Mouse (Mus musculus): ENCODE results near the gene Nfx1. TPM values are rescaled to one million over a fixed set of nuclear protein-coding genes. Genes with fewer than 3 reads are reported as not detected.

Nfx1 gene
- polyA plus RNA-seq, 1 experiment from 2014 or later = 94.7 TPM

DNA sequence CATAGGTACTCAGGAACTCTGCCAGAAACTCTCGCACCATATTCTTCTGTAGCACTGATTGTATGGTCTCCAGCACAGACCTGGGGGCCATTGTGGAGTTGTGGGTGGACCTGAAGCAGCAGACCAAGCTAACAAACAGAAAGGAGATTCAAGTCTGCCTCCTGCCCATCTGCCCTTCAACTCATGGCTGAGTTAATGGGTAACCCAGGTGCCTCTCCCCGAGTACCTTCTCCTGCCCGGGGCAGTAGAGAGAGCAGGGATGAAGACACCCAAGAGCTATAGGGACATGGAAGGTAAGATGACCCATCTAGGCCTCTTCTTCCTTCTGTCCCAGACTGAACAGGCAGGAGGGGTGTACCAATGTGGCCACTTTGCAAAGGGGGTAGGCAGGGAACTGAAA, 74.6 kb downstream of the Nfx1 start:
- Histone ChIP-seq H3K27me3 (replicated peaks; ENCODE audit: control insufficient read depth, insufficient read depth, low read length) (no peaks in the 10 kb centered on the region), H3K9ac (ENCODE audit: low read length) (no peak overlapping the region), H3K4me1 (replicated peaks; ENCODE audit: control insufficient read depth, insufficient read depth, low read length) (no peaks in the 10 kb centered on the region), H3K27ac (ENCODE audit: low read depth) (no peak overlapping the region), H3K4me3 (ENCODE audit: low read depth, low read length) (no peak overlapping the region), H3K9me3 (ENCODE audit: control insufficient read depth, low read length) (no peaks in the 10 kb centered on the region), H3K4me2 (ENCODE audit: low read length) (no peak overlapping the region), H3K36me3 (ENCODE audit: control insufficient read depth, insufficient read depth, low read length) (no peaks in the 10 kb centered on the region)
- DNase-seq (ENCODE audit: low spot score) (no peak), ATAC-seq (replicated peaks; ENCODE audit: low FRiP score, low TSS enrichment, low read depth) (peak; percentile 45; the same call in 1 of the 2 replicates)
- 78% methylated on average over 3 of the region's 3 CpGs for WGBS

DNA sequence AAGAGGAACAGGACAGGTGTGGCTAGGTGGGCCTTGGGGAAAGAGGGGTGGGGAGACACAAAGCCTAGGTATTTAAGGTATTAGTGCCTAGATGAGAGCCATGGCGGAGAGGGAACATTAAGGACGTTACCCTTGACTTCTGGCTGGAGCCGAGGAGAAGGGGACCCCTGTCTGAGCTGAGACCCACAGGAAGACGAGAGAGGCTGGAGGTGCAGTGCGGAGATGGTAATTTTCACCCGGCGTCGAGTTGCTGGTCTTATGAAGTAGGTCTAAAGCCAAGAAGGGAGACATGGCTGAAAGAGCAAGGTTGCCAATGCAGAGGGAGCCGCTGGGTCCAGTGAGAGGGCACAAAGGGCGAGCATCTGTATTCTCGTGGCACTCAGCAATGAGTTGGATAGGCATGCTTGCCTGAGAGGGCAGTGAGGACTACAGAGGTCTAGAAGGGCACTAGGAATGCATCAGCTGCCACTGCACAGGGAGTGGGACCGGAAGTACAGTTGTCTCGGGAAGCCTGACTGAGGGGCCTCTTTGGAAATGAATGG, 75.6 kb downstream of the Nfx1 start:
- H3K4me2 ChIP-seq (ENCODE audit: low read length) = no peak overlapping the region
- H3K27me3 ChIP-seq (replicated peaks; ENCODE audit: control insufficient read depth, insufficient read depth, low read length) = no peaks in the 10 kb centered on the region
- no peak overlapping the region for H3K9ac ChIP-seq (ENCODE audit: low read length)
- DNase-seq (ENCODE audit: low spot score) (no peak), ATAC-seq (replicated peaks; ENCODE audit: low FRiP score, low TSS enrichment, low read depth) (no peak)
- H3K4me3 ChIP-seq (ENCODE audit: low read depth, low read length) = no peak overlapping the region
- H3K27ac ChIP-seq (ENCODE audit: low read depth) = no peak overlapping the region
- WGBS = 83% methylated on average over 13 of the region's 13 CpGs
- H3K9me3 ChIP-seq (ENCODE audit: control insufficient read depth, low read length) = no peaks in the 10 kb centered on the region
- no peaks in the 10 kb centered on the region for H3K36me3 ChIP-seq (ENCODE audit: control insufficient read depth, insufficient read depth, low read length)
- no peaks in the 10 kb centered on the region for H3K4me1 ChIP-seq (replicated peaks; ENCODE audit: control insufficient read depth, insufficient read depth, low read length)

DNA sequence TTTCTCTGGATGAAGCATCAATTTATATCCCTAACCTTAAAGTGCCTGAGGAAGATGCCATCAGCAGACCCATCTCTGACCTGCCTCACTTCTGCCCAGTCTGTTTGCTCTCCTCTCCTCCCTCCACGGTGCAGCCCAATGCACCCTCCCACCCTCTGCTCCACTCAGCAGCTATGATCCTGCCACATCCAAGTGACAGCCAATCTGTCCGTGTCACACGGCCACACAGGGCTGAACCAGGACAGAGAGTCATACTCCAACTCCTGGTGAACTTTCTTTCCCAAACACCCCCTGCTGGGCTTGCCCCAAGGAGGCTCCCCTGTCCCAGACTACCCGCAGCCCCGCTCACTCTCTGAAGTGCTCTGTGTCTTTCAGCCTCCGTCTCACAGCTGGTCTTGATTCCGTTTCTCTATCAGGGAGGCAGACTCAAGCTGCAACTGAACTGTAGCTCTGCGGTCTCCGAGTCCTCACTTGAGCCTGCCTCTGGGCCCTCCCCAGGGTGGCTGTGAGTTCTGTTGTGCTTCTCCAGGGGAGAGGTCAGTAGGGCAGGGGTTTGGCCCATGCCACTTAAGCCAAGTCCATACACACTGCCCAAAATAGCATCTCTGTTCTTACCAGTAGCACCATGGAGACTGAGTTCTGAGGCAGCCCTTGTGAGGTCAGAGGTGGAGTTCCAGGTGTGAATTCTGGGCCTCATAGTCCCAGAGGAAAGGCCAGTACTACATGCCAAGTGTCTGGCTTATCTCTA, 77.0 kb downstream of the Nfx1 start, which contains the start of gene Aqp7:
Gene Aqp7, minus strand, starts transcription at position 616 of the 748 bp plus-strand sequence.
- H3K36me3 ChIP-seq (ENCODE audit: control insufficient read depth, insufficient read depth, low read length) = no peaks in the 10 kb centered on the region
- 39% methylated on average over 9 of the region's 9 CpGs for WGBS
- no peak within 1 kb of the TSS for H3K4me3 ChIP-seq (ENCODE audit: low read depth, low read length)
- H3K27ac ChIP-seq (ENCODE audit: low read depth) = no peak within 1 kb of the TSS
- no peaks in the 10 kb centered on the region for H3K9me3 ChIP-seq (ENCODE audit: control insufficient read depth, low read length)
- H3K4me2 ChIP-seq (ENCODE audit: low read length) = no peak within 1 kb of the TSS
- no peaks in the 10 kb centered on the region for H3K27me3 ChIP-seq (replicated peaks; ENCODE audit: control insufficient read depth, insufficient read depth, low read length)
- DNase-seq (ENCODE audit: low spot score) = no peak
- no peak for ATAC-seq (replicated peaks; ENCODE audit: low FRiP score, low TSS enrichment, low read depth)
- H3K9ac ChIP-seq (ENCODE audit: low read length) = no peak within 1 kb of the TSS
- H3K4me1 ChIP-seq (replicated peaks; ENCODE audit: control insufficient read depth, insufficient read depth, low read length) = no peaks in the 10 kb centered on the region

DNA sequence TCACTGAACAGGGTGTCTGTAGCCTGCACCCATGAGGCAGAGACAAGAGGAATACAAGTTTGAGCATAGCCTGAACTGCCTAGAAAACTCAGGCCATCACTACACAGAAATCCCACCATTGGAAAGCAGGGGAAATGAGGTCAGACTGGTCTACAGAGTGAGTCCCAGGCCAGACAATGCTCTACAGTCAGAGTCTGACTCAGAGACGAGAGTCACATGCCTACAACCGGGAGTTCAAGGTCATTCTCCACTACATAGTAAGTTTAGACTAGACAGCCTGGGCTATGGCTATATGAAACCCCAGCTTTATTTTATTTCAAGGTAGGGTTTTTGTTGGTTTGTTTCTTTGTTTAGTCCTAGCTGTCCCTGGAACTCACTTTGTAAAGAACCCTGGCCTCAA, 78.2 kb downstream of the Nfx1 start:
- Histone ChIP-seq H3K9me3 (ENCODE audit: control insufficient read depth, low read length) (no peaks in the 10 kb centered on the region), H3K27me3 (replicated peaks; ENCODE audit: control insufficient read depth, insufficient read depth, low read length) (no peaks in the 10 kb centered on the region), H3K4me2 (ENCODE audit: low read length) (no peak overlapping the region), H3K4me3 (ENCODE audit: low read depth, low read length) (no peak overlapping the region), H3K4me1 (replicated peaks; ENCODE audit: control insufficient read depth, insufficient read depth, low read length) (no peaks in the 10 kb centered on the region), H3K9ac (ENCODE audit: low read length) (no peak overlapping the region), H3K27ac (ENCODE audit: low read depth) (no peak overlapping the region), H3K36me3 (ENCODE audit: control insufficient read depth, insufficient read depth, low read length) (no peaks in the 10 kb centered on the region)
- 67% methylated on average over 2 of the region's 2 CpGs for WGBS
- no peak for ATAC-seq (replicated peaks; ENCODE audit: low FRiP score, low TSS enrichment, low read depth)
- DNase-seq (ENCODE audit: low spot score) = no peak

DNA sequence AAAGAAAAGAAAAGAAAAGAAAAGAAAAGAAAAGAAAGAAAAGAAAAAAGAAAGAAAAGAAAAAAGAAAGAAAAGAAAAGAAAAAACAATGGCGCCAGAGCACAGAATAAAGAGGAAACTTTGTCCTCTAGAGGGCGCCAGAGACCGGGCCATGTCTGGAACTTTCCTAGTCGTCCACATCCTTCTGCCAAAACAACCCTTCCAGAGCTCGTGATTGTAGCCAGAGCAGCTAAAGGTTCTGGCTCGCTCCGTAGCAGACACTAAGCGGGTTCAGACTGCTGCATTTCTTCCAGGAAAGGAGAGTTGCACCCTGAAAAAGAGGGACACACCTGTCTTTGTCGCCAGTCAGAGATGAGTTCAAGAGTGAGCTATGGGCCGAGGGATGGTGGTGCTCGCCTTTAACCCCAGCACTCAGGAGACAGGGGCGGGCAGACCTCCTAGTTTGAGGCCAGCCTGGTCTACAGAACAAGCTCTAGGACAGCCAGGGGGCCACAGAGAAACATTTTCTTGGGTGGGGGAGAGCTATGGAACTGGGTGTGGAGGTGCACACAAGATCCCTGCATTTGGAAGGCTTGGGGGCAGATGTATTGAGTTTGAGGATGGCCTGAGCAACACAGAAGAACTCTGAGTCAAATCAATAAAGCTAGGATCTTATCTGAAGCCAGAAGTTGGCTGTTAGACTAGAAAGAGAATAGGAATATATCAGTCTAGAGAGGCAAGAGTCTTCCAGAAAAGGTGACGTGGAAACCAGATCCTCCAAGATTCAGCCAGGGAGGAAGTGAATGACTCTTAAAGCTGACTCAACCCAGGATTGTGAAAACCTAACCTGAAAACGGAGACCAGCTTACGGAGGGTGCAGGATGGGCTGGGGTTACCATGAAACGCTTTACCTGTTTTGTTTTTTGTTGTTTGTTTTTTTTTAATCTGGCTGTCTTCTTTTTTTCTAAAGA, 80.3 kb downstream of the Nfx1 start:
- ATAC-seq (replicated peaks; ENCODE audit: low FRiP score, low TSS enrichment, low read depth) = peak; percentile 22
- H3K36me3 ChIP-seq (ENCODE audit: control insufficient read depth, insufficient read depth, low read length) = no peaks in the 10 kb centered on the region
- no peak overlapping the region for H3K4me3 ChIP-seq (ENCODE audit: low read depth, low read length)
- peak; percentile 94 for DNase-seq (ENCODE audit: low spot score)
- no peaks in the 10 kb centered on the region for H3K27me3 ChIP-seq (replicated peaks; ENCODE audit: control insufficient read depth, insufficient read depth, low read length)
- H3K4me2 ChIP-seq (ENCODE audit: low read length) = 0 out of 2 replicates have a peak overlapping the region, but pooled peaks have one; percentile 8
- WGBS = 35% methylated on average over 16 of the region's 16 CpGs
- no peaks in the 10 kb centered on the region for H3K4me1 ChIP-seq (replicated peaks; ENCODE audit: control insufficient read depth, insufficient read depth, low read length)
- H3K9ac ChIP-seq (ENCODE audit: low read length) = no peak overlapping the region
- H3K27ac ChIP-seq (ENCODE audit: low read depth) = no peak overlapping the region
- no peaks in the 10 kb centered on the region for H3K9me3 ChIP-seq (ENCODE audit: control insufficient read depth, low read length)

DNA sequence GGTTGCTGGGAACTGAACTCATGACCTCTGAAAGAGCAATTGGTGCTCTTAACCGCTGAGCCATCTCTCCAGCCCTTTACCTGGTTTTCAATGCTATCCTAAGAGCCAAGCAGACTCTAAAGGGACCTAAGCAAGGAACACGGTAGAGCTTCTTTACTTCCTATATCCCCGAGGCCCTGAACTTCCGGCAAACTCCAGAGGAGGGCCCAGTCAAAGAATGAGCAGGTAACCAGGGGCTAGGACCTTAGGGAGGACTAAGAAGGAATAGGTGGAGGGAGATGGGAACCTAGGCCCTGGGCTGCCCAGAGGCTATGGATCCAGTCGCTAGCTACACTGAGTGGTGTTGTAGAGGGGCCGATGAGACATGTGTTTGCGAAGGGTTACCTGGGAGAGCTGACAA, 81.1 kb downstream of the Nfx1 start:
- DNase-seq (ENCODE audit: low spot score) = no peak
- H3K4me2 ChIP-seq (ENCODE audit: low read length) = no peak overlapping the region

DNA sequence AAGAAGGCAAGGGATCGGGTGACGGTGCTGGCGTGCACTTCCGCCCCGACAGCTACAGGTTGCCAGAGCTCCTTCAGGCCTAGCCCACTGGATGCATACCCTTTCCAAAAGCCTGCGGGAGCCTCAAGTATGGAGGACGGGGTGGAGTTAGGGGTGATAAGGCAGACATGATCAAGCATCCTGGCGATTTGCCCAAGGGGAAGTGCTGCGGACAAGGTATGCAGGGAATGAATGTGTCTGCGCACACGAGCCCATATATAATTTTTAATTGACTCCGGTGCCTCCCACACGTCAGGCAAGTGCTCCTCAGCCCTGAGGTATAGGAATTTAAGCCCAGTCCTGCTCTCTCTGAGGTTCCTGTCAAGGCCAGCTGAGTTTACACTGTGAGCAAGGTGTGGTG, 84.4 kb downstream of the Nfx1 start:
- no peaks in the 10 kb centered on the region for H3K4me1 ChIP-seq (replicated peaks; ENCODE audit: control insufficient read depth, insufficient read depth, low read length)
- H3K36me3 ChIP-seq (ENCODE audit: control insufficient read depth, insufficient read depth, low read length) = no peaks in the 10 kb centered on the region
- H3K4me2 ChIP-seq (ENCODE audit: low read length) = peak overlapping the region; percentile 12; the same call in 1 of the 2 replicates
- peak; percentile 55 for DNase-seq (ENCODE audit: low spot score)
- H3K9me3 ChIP-seq (ENCODE audit: control insufficient read depth, low read length) = no peaks in the 10 kb centered on the region
- peak; percentile 57 for ATAC-seq (replicated peaks; ENCODE audit: low FRiP score, low TSS enrichment, low read depth)
- H3K27ac ChIP-seq (ENCODE audit: low read depth) = no peak overlapping the region
- H3K4me3 ChIP-seq (ENCODE audit: low read depth, low read length) = no peak overlapping the region
- H3K9ac ChIP-seq (ENCODE audit: low read length) = no peak overlapping the region
- H3K27me3 ChIP-seq (replicated peaks; ENCODE audit: control insufficient read depth, insufficient read depth, low read length) = no peaks in the 10 kb centered on the region
- 48% methylated on average over 13 of the region's 13 CpGs for WGBS

More for the DNA sequence above, 81.1 kb downstream of the Nfx1 start:
- Histone ChIP-seq H3K27ac (ENCODE audit: low read depth) (no peak overlapping the region), H3K27me3 (replicated peaks; ENCODE audit: control insufficient read depth, insufficient read depth, low read length) (no peaks in the 10 kb centered on the region), H3K9me3 (ENCODE audit: control insufficient read depth, low read length) (no peaks in the 10 kb centered on the region), H3K4me1 (replicated peaks; ENCODE audit: control insufficient read depth, insufficient read depth, low read length) (no peaks in the 10 kb centered on the region), H3K4me3 (ENCODE audit: low read depth, low read length) (no peak overlapping the region), H3K9ac (ENCODE audit: low read length) (no peak overlapping the region), H3K36me3 (ENCODE audit: control insufficient read depth, insufficient read depth, low read length) (no peaks in the 10 kb centered on the region)
- no peak for ATAC-seq (replicated peaks; ENCODE audit: low FRiP score, low TSS enrichment, low read depth)
- WGBS = 89% methylated on average over 7 of the region's 7 CpGs

DNA sequence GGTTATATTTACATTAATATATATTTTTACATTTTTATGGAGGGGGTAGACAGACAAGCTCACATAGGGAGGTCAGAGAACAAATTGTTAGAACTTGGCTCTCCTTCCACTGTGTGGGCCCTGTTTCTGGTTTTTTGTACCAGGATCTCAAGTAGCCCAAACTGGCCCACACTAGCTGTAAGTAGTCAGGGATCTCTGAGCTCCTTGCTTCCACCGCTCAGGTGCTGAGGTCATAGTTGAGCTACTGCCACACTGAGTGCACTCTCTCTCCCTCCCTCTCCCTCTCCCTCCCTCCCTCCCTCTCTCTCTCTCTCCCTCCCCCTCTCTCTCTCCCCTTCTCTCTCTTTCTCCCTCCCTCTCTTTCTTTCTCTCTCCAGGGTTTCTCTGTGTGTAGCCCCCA, 85.5 kb downstream of the Nfx1 start:
- 41% methylated on average over 1 of the region's 1 CpGs for WGBS
- H3K27ac ChIP-seq (ENCODE audit: low read depth) = no peak overlapping the region
- no peaks in the 10 kb centered on the region for H3K27me3 ChIP-seq (replicated peaks; ENCODE audit: control insufficient read depth, insufficient read depth, low read length)
- no peak for ATAC-seq (replicated peaks; ENCODE audit: low FRiP score, low TSS enrichment, low read depth)
- H3K4me1 ChIP-seq (replicated peaks; ENCODE audit: control insufficient read depth, insufficient read depth, low read length) = no peaks in the 10 kb centered on the region
- no peaks in the 10 kb centered on the region for H3K36me3 ChIP-seq (ENCODE audit: control insufficient read depth, insufficient read depth, low read length)
- H3K4me3 ChIP-seq (ENCODE audit: low read depth, low read length) = no peak overlapping the region
- H3K4me2 ChIP-seq (ENCODE audit: low read length) = no peak overlapping the region
- H3K9me3 ChIP-seq (ENCODE audit: control insufficient read depth, low read length) = no peaks in the 10 kb centered on the region
- DNase-seq (ENCODE audit: low spot score) = no peak
- H3K9ac ChIP-seq (ENCODE audit: low read length) = no peak overlapping the region

All from intestine, embryonic 14.5 days (tissue).